Mouse (Mus musculus): ENCODE results near the gene Cry1. TPM values are rescaled to one million over a fixed set of nuclear protein-coding genes. Genes with fewer than 3 reads are reported as not detected.
A peak's percentile ranks its signal among the peaks of the same experiment; 100 is the strongest.

The Cry1 gene
- polyA plus RNA-seq, 1 experiment from 2014 or later, result 32.0 TPM

DNA sequence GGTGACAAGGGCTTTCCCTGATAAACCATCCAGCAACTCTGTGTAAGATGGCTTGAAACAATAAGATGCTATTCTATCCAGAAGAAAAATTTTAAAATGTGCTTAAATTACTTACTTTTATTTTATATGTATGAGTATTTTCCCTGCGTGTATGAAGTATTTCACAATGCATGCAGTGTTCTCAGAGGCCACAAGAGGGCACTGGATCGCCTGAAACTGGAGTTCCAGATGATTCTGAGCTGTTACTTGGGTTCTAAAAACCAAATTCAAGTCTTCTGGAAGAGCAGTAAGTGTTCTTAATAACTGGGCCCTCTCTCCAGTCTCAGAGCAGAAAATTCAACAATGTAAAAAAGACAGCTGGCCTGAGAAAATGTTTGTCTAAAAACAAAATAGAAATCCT, 30.7 kb downstream of the Cry1 start:
- Histone ChIP-seq H3K27me3 (no peaks in the 10 kb centered on the region), H3K27ac (no peak overlapping the region), H3K9me3 (no peaks in the 10 kb centered on the region), H3K4me3 (no peak overlapping the region), H3K9ac (no peak overlapping the region), H3K4me1 (replicated peaks) (no peaks in the 10 kb centered on the region), H3K4me2 (no peak overlapping the region), H3K36me3 (peaks cover 5% of the 10 kb centered on the region; the same call in 1 of the 2 replicates)
- no peak for ATAC-seq (ENCODE audit: low FRiP score)
- 15% methylated on average over 2 of the region's 2 CpGs for WGBS

DNA sequence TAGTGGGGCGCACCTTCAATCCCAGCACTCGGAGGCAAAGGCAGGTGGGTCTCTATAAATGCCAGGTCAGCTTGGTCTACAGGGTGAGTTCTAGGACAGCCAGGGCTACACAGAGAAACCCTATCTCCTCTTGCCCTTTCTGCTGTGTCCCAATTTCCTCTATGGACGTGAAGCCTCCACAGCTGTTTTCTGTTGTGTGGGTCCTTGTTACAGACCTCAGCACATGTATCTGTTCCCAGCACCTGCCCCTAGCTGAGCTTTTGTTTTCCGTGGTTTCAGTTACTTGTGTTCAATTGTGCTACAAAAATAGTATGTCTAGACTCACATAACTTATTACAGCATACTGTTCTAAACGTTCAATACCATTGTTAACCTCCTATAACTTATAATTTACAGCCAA, 35.6 kb downstream of the Cry1 start:
- no peak for ATAC-seq (ENCODE audit: low FRiP score)
- Histone ChIP-seq H3K4me2 (no peak overlapping the region), H3K9me3 (no peaks in the 10 kb centered on the region), H3K4me3 (no peak overlapping the region), H3K4me1 (replicated peaks) (no peaks in the 10 kb centered on the region), H3K27ac (no peak overlapping the region), H3K9ac (no peak overlapping the region), H3K36me3 (peaks cover 27% of the 10 kb centered on the region), H3K27me3 (no peaks in the 10 kb centered on the region)
- WGBS, result 86% methylated on average over 5 of the region's 5 CpGs

DNA sequence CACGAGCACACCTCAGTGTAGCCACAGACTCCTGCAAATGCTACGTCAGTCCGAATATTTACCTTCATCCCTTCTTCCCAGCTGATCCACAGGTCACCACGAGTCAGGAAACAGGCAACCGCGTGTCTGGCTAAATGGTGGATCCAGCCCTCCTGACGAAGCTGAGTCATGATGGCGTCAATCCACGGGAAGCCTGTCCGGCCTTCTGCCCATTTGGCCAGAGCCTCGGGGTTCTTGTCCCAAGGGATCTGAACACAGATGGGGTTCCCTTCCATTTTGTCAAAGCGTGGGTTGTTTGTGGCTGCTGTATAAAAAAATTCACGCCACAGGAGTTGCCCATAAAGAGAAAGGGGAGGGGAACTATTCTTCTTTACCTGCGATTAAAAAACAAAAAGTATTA, 38.6 kb downstream of the Cry1 start:
- Histone ChIP-seq H3K36me3 (peaks cover 54% of the 10 kb centered on the region), H3K27me3 (no peaks in the 10 kb centered on the region), H3K4me3 (no peak overlapping the region), H3K4me2 (no peak overlapping the region), H3K4me1 (replicated peaks) (no peaks in the 10 kb centered on the region), H3K27ac (no peak overlapping the region), H3K9me3 (no peaks in the 10 kb centered on the region), H3K9ac (no peak overlapping the region)
- no peak for ATAC-seq (ENCODE audit: low FRiP score)
- WGBS, result 86% methylated on average over 14 of the region's 14 CpGs

DNA sequence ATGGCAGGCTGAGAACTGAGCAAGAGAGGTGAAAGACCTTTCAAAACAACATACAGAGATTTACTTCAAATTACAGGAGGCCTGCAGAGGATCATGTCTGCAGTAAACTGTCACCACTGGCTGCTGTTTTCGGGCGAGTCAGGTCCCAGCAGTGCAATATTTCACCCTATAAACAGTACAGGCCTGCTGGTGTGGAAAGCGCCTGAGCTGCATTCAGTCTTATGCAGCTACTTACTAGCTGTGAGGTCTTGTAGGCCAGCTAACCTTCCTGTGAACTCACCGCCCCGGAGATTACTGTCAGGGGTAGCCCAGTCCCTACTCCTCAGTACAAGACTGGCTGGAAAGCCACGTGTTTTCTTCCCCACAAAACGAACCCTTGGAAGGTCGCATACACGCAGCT, 43.4 kb downstream of the Cry1 start:
- WGBS, result 86% methylated on average over 9 of the region's 9 CpGs
- Histone ChIP-seq H3K4me3 (no peak overlapping the region), H3K27ac (no peak overlapping the region), H3K9ac (no peak overlapping the region), H3K36me3 (peaks cover 56% of the 10 kb centered on the region), H3K4me2 (no peak overlapping the region), H3K4me1 (replicated peaks) (no peaks in the 10 kb centered on the region), H3K9me3 (no peaks in the 10 kb centered on the region), H3K27me3 (no peaks in the 10 kb centered on the region)
- no peak for ATAC-seq (ENCODE audit: low FRiP score)

DNA sequence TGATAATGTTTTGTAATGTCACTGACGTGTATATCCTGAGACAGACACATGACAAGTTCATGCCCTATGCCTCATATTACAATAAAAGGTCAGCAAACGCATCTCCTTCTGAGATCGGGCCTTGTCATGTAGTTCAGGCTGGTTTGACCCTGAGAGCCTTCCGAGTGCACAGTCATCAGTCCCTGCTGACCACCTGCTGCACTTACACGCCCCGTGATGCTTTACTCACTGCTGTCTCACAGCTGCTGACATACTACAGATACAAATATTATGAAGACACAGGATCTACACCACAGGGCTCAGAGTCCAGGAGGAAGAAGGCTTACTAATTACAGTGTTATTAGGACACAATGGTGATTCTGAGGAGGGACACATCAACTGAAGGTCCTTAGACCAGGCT, 48.3 kb downstream of the Cry1 start:
- no peak overlapping the region for H3K4me3 ChIP-seq
- WGBS, result 89% methylated on average over 6 of the region's 6 CpGs
- H3K9ac ChIP-seq, result no peak overlapping the region

DNA sequence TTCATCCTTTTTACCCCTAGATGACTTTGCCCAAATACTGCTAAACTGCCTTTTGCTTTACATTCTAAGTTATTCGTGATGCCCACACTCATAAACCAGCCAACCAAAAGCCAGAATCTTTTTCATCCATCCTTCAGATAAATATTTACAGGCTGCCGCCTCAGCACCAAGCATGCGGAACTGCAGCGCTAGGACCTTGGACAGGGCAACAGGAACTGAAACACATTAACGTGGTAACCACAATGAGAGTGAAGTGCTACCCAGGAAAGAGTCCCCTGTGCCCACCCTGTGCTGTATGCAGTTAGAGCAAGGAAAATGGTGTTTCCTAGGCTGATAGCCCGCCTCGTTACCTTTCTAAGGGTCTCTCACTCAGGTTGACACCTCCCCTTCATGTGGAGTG, 56.4 kb downstream of the Cry1 start:
- H3K4me2 ChIP-seq, result peak overlapping the region; percentile 76
- ATAC-seq (ENCODE audit: low FRiP score), result peak; percentile 38
- H3K36me3 ChIP-seq, result peaks cover 26% of the 10 kb centered on the region
- no peaks in the 10 kb centered on the region for H3K9me3 ChIP-seq
- H3K4me1 ChIP-seq (replicated peaks), result peaks cover 20% of the 10 kb centered on the region
- peak overlapping the region; percentile 68 for H3K4me3 ChIP-seq
- WGBS, result 29% methylated on average over 7 of the region's 7 CpGs
- H3K27me3 ChIP-seq, result no peaks in the 10 kb centered on the region
- H3K27ac ChIP-seq, result peak overlapping the region; percentile 37; the same call in 1 of the 2 replicates
- peak overlapping the region; percentile 51 for H3K9ac ChIP-seq

More for the DNA sequence above, 48.3 kb downstream of the Cry1 start:
- H3K4me2 ChIP-seq, result no peak overlapping the region
- no peaks in the 10 kb centered on the region for H3K9me3 ChIP-seq
- no peak overlapping the region for H3K27ac ChIP-seq
- no peak for ATAC-seq (ENCODE audit: low FRiP score)
- H3K4me1 ChIP-seq (replicated peaks), result no peaks in the 10 kb centered on the region
- H3K36me3 ChIP-seq, result peaks cover 31% of the 10 kb centered on the region
- no peaks in the 10 kb centered on the region for H3K27me3 ChIP-seq

DNA sequence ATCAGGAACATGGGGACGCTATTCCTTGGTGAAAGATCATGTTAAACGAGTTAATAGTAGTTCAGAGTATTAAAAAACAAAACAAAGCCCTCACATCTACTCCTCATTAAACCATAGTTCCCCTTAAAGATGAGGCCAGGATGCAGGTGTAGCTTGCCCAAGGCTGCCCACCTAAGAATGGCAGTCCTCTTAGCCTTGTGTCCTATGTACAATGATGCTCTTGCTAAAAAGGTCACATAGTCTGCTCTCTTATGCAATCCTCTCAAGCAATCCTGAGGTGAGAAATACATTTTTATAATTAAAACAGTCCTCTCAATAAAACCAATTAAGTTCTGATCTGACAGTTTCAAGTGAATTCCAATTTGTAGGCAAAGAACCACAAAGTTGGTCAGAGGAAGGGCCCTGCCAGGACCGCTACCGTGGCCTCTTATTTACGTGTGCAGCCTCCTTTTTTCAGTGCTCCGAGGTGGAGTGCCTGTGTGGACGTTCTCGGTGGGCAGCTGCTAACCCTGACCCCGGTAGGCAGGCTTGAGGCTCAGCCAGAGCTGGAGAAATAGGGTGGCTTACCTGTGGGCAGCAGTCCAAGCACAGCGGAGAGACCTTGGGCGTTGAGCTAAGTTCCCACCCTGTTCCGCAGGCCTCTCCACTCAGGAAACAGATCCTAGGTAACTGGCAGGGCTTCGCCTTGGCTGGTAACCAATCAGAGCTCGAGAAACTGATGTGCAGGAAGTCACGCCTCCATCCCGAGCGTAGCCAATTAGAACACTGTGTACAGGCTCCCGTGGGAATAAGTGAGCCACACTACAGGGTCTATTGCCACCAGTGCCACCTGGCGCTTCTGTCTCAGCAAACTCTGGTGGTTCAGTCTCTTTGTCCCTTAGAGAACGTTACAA, 57.2 kb downstream of the Cry1 start, which contains the start of gene Mterf2:
Mterf2 (minus strand) TSS at position 633 of the 893 bp plus-strand sequence.
- ATAC-seq (ENCODE audit: low FRiP score), result peak; percentile 100
- peak within 1 kb of the TSS; percentile 76 for H3K4me2 ChIP-seq
- no peaks in the 10 kb centered on the region for H3K27me3 ChIP-seq
- peaks cover 20% of the 10 kb centered on the region for H3K4me1 ChIP-seq (replicated peaks)
- peak within 1 kb of the TSS; percentile 81 for H3K9ac ChIP-seq
- H3K27ac ChIP-seq, result peak within 1 kb of the TSS; percentile 69
- peak within 1 kb of the TSS; percentile 68 for H3K4me3 ChIP-seq
- H3K36me3 ChIP-seq, result peaks cover 22% of the 10 kb centered on the region
- 9% methylated on average over 20 of the region's 20 CpGs for WGBS
- no peaks in the 10 kb centered on the region for H3K9me3 ChIP-seq

DNA sequence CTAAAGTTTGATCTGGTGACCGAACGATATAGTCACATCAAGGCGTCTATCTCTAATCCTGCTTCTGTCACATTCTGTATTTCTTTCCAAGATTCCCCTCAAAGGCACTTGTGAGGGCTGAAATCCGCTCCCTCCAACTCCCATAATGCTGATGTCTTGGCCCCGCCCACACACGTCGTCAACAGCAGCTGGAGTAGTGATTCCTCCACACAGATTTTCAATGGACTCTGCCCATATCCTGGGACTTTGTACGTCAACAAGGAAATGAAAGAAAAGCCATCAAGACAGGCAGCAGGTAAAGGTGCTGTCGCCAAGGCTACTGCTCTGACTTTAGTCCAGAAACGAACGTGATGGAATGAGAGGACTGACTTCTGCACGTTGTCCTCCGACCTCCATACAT, 59.7 kb downstream of the Cry1 start:
- H3K4me3 ChIP-seq, result no peak overlapping the region
- WGBS, result 89% methylated on average over 13 of the region's 13 CpGs
- no peak overlapping the region for H3K4me2 ChIP-seq
- peaks cover 20% of the 10 kb centered on the region for H3K4me1 ChIP-seq (replicated peaks)
- H3K27me3 ChIP-seq, result no peaks in the 10 kb centered on the region
- no peak overlapping the region for H3K27ac ChIP-seq
- no peak for ATAC-seq (ENCODE audit: low FRiP score)
- peaks cover 39% of the 10 kb centered on the region for H3K36me3 ChIP-seq
- H3K9ac ChIP-seq, result no peak overlapping the region
- no peaks in the 10 kb centered on the region for H3K9me3 ChIP-seq

DNA sequence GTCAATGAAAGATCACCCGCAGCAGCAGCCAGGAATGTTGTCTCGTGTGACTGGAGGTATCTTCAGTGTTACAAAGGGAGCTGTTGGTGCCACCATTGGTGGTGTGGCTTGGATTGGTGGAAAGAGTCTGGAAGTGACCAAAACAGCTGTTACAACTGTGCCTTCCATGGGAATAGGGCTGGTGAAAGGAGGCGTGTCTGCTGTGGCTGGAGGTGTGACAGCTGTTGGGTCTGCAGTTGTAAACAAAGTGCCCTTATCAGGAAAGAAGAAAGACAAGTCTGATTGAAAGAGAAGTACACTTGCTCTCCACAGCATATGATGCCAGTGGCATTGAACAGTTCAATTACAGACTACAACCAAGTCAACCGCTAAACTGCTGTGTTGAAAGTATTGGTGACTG, 70.5 kb downstream of the Cry1 start:
- Histone ChIP-seq H3K9ac (no peak overlapping the region), H3K4me1 (replicated peaks) (no peaks in the 10 kb centered on the region), H3K27ac (no peak overlapping the region), H3K4me3 (no peak overlapping the region), H3K4me2 (no peak overlapping the region), H3K36me3 (peaks cover 26% of the 10 kb centered on the region), H3K9me3 (no peaks in the 10 kb centered on the region), H3K27me3 (no peaks in the 10 kb centered on the region)
- 90% methylated on average over 4 of the region's 4 CpGs for WGBS
- no peak for ATAC-seq (ENCODE audit: low FRiP score)

DNA sequence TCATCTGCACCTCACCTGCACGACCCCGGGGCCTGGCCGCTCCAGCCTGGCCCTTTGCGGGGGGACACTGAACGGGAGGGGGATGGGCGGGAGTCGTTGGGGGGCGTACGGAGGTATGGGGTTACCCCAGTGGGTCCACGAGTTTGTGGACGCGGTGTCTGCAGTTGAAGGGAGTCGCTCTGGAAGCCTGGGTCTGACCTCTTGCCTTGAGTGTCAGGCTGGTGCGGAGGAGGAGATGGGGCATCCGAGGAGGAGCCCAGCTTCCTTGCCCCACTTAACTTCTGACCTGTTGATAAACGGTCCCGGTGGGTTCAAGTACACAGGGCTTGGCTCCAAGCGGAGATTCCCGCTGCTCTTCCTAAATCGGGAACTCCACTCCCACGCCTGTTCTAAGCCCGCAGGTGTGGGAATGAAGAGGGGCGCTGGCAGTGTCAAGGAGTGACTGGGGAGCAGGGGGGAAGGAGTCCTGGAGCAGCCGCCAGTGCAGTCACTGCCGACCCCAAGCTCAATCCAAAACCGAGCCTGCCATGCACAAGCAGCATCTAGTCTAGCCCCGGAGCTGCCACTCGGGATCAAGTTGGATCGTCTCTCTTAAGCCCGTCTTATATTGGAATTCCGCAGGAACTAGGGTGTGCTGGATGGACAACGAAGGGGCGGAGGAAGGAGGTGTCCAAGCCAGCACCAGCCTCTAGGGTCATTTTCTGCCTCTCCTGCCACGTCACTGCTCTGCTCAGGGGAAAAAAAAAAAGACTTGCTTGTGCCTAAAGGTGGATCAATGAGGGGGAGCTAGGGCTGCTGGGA, 81.6 kb downstream of the Cry1 start:
- peak; percentile 73 for ATAC-seq (ENCODE audit: low FRiP score)
- no peaks in the 10 kb centered on the region for H3K27me3 ChIP-seq
- H3K27ac ChIP-seq, result peak overlapping the region; percentile 91
- peak overlapping the region; percentile 98 for H3K4me3 ChIP-seq
- H3K9me3 ChIP-seq, result no peaks in the 10 kb centered on the region
- WGBS, result under 1% methylated on average over 34 of the region's 34 CpGs
- no peaks in the 10 kb centered on the region for H3K36me3 ChIP-seq
- peaks cover 24% of the 10 kb centered on the region for H3K4me1 ChIP-seq (replicated peaks)
- H3K9ac ChIP-seq, result peak overlapping the region; percentile 93
- peak overlapping the region; percentile 92 for H3K4me2 ChIP-seq

DNA sequence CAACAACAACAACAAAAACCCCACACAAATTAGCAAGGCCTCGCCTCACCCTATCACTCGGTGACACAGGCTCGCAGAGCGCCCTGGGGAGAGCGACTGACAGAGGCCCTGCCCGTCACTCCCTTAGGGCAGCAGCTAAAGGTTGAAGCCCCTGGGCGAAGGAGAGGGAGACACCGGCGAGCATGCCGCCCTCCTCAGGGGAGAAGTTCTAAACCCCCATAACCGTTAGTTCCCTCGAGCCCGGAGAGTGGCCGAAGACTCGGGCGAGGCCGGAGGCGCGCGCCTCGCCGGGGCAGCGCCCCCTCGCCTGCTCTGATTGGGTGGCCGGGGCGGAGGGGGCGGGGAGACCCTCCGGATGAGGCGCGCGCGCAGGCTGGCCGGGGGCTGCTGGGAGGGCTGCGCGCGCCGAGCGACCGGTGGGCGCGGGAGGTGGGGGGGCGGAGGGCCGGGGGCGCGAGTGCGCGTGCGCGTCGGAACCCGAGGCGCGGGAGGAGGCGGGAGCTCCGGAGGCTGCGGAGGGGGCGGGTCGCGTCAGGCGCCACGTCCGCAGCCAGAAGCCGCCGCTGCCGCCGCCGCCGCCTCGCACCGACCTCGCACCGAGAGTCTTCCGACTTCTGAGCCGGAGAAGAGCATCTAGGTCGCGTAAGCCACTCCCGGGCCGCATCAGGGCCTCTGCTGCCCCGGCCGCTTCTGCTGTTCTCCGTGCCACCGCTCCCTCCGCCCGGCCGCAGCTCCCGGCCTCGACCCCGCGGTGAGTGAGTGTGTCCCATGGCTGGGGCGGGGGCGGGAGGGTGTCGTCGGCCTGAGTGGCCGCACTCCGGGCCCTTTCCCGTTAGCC, 82.4 kb downstream of the Cry1 start, which contains the start of the genes Fhl4 and Tmem263:
Fhl4 (minus strand) TSS at position 249 of the 838 bp plus-strand sequence.
Tmem263 (plus strand) TSS at position 381 of the 838 bp plus-strand sequence.
- no peaks in the 10 kb centered on the region for H3K36me3 ChIP-seq
- peak within 1 kb of the TSS; percentile 98 for H3K4me3 ChIP-seq
- peak within 1 kb of the TSS; percentile 92 for H3K4me2 ChIP-seq
- H3K27ac ChIP-seq, result peak within 1 kb of the TSS; percentile 92
- peak within 1 kb of the TSS; percentile 93 for H3K9ac ChIP-seq
- no peaks in the 10 kb centered on the region for H3K9me3 ChIP-seq
- WGBS, result under 1% methylated on average over 63 of the region's 96 CpGs
- peaks cover 24% of the 10 kb centered on the region for H3K4me1 ChIP-seq (replicated peaks)
- ATAC-seq (ENCODE audit: low FRiP score), result peak; percentile 96
- no peaks in the 10 kb centered on the region for H3K27me3 ChIP-seq

All from hindbrain, embryonic 13.5 days (tissue).